Mouse (Mus musculus): ENCODE measurements around the gene Zbtb9.

Gene Zbtb9

DNA sequence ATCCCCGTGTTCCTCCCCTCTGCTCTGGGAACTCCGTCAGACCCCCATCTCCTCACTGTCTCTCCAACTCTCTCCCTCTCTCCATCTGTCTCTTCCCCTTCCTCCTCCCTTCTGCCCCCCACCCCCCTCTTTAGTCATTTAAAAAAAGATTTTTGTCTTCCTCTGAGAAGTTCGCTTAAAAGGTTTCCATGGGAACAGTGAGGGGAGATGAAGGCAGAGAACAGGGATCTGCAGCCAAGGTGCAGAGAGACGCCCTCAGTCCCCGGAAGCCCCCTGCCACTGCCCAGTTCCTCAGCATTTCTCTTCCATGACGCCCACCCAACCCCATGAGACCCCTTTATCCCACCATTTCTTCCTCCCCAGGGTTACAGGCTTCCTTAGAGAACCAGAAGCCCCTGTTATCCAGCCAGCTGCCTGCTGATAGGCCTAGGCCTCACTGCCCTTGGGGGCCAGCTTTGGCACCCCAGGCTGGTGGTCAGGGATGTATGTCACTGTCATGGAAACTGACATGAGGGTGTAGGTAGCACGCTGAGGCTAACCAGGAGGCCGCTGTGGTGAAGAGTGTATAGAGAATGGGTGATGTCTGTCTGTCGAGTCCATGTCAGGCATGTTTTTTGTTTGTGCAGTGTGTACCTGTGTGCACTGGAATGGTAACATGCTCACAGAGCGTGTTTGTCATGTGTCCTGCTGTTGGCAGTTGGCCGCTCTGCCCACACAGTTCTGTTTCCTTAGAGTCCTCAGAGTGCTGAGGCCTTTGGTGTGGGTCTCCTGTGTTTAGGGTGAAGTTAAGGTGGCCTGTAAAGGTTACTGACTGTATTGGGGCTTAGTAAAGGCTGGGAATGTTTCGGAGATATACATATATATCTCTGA, 25.5 kb upstream of the Zbtb9 start:
- no peak for DNase-seq (ENCODE audit: low spot score)

DNA sequence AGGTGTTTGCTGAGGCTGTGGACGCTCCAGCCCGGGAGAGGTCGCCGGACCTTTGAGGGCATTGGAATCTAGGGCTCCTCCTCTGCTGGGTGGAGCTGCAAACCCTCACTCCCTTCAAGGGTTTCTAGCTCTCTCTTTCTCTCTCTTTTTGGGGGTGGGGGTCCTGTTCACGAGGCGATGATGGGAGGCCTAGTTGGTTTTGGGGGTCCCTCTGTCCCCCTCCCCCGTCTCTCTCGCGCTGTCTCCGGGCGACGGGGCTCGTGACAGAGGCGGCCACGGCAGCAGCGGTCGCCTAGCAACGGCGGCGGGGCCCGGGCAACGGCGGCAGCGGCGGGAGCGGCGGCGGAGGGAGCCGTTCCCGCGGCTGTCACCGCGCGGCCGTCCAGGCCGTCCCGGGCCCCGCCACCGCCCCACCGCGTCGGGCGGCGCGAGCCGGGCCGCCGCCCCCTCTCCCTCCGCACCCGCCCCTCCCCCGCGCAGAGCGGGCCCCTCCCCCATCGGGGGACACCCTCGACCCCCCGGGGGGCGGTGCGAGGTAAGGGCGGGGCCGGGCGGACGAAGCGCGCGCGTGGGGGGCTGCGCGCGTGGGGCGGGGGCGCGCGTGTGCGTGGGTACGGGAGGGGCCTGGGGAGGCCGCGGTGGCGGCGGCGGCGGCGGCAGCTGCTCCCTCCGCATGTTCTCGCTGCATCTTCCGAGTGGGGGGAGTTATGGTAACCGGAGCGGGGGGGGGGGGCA, 24.5 kb upstream of the Zbtb9 start:
- DNase-seq (ENCODE audit: low spot score), result no peak

DNA sequence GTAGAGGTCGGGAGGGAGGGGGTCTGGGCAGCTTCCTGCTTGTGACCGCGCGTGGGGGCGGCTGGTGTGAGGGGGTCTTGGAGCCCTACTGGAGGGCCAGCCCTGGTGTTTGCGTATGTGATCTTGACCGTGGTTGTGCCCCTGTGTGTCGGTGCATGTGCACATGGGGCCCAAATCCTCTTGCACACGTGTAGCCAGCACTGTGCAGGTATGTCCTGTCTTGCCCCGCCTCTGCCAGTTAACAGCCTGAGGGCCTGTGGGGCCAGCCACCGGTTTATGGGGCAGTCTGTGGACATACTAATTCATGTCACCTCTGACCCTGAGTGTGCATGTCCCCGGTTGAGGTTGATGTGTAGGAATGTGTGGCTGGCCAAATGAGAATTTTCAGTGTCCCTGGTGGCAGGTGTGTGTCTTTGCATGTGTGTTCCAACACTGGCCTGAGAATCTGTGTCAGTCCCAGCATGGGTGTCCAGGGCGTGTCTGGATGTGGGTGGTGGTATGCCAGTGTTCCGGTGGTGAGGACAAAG, 23.9 kb upstream of the Zbtb9 start:
- no peak for DNase-seq (ENCODE audit: low spot score)

DNA sequence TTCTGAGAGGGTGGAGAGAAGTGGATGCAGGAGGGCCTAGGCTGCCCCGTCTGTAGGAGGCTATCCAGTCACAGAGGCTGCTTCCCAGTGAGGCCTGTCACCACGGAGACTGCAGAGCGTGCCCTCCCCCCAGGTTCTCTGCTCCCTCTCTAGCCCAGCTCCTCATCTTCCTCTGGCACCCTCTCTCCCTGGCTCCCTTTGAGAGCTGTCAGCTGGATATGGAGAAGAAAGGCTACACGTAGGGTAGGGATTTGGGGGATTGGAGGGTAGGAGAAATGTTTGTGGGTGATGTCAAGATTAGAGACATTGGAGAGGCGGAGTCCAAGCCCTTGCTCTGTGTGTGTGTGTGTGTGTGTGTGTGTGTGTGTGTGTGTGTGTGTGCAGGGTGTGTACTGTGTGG, 23.1 kb upstream of the Zbtb9 start:
- no peak for DNase-seq (ENCODE audit: low spot score)

DNA sequence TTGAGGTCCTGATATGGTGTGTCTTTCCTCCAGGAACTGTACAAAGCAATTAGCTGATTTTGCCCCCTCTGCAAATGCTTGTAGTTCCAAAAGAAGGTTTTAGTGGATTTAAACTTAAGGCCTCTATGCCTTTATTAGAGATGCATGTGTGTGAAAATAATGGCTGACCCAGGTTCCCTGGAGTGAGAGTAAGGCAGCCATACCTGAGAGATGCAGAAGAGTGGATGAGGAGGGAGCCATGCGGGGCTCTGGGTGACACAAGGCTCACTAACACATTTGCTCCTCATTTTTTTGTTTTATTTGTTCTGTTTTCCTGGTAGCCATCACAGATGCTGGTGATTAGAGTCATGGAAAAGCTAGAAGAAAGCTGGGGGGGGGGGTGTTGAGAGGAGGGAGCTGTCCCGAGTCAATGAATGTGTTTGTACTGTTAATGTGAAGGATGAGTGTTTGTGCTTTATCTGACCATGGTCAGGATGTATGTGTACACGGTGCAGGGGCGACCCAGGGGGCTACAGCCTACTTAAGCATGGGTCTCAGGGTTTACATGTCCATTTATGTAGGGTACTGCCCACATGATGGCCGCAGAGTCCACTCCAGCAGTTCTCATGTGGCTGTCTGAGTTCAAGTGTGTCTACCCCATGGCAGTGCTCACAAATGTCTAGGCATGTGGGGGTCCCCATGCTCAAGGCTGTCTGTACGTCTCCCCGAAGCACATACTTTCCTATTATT, 22.2 kb upstream of the Zbtb9 start:
- no peak for DNase-seq (ENCODE audit: low spot score)

DNA sequence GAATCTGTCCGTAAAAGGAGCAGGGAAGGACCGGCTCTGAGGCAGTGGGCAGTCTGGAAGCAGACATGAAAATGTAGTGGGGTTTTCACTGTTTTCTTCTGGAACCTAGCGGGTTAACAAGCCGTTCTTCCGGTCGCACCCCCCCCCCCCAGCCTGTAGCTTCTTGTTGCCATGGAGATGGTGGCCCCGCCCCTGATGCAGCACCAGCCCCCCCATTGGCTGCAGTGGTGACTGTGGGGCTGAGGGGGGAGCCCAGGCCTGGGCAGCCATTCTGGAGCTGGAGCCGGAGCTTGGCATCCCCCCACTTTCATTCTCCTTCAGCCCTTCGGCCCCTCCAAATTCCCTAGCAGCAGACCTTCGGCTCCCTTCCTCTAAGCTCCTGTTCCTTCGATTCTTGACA, 21.6 kb upstream of the Zbtb9 start:
- no peak for DNase-seq (ENCODE audit: low spot score)

DNA sequence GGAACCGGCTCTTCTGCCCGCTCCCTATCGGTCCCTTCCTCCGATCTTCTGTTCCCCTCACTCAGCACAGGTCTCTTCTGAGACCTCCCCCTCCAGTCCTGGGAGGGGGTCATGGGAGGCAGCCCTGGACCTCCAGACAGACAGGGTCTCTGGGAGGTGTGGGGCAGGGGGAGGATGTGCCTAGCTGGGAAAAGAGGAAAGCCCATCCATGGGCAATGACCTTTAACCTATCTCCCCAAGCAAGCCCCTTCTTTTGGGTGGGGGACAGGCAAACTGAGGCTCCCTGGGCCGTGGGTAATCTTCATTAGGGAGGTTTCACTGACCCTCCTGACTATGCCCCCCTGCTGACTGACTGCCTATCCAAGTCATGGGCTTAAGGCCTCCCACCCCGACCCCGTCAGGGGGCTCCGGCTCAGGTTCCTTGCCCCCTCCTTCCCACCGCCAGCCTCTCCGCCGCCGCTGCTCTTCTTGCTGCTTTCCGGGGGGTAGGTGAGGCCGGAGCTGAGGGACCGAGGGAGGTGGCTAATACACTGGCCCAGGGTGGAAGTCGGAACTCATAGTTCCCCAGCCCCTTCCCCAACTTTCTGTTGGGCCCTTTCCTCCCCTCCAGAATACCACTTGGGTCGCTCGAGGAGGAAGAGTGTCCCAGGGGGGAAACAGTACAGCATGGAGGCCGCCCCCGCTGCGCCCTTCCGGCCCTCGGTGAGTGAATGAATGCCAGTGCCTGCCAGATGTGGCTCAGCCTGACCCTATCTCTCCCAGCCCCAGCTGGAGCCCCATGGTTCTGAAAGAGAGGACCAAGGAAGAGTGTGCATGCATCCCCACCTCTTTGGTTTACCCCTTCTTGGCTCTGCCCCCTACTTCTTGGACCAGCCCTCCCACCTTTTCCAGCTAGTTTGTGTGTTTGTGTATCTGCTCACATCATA, 20.8 kb upstream of the Zbtb9 start:
- DNase-seq (ENCODE audit: low spot score), result no peak

DNA sequence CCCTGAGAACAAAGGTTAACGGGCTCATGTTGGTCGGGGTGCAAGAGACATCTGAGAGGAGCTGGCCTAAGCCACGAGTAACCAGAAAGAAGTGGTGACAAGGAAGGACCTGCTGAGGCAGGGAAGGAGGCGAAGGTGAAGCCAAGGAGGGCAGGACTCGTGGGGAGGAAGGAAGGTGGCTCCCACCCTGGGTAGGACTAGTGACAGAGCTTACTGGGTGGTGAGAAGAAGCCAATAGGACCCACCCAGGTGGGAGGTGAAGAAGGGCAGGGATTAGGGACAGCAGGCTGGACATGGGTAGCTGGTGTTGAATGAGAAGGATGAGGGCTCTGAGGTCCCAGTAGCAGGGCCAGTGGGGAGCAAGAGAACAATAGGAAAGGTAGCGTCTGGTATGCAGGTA, 19.8 kb upstream of the Zbtb9 start:
- no peak for DNase-seq (ENCODE audit: low spot score)

DNA sequence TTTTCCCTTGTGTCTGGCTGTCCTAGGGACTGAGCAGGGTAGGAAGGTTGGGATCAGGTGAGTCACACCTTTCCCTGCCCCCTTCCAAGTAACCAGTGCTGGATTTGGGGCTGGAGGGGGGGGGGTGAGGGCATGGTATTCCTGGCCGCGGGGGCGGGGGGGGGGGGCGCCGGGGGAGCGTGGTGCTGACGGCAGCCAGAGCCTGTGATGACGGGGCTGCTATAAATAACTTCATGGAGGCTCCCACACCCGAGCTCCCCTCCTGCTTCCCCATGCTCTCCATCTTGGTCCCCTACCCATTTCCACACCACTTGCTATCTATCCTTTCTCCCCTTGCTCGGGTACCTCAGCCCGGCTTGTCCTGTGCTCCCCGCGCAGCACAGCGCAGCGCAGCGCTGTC, 19.2 kb upstream of the Zbtb9 start:
- DNase-seq (ENCODE audit: low spot score), result no peak

DNA sequence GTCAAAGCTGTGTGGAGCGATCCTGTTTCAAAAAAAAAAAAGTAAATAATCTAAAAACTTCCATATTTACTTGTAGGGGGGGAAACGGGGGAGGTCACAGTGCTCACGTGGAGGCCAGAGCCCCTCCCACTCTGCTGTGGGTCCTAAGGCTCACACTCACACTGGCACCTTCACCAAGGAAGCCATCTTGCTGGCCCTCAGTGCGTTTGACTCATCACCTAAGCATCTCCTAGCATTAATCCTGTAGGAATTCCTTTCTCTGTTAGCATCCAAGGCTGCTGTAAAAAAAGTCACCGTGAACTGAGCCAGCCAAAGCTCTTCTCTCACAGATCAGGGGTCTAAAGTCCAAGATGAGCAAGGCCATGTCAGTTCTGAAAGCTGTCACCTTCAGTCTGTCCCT, 16.7 kb upstream of the Zbtb9 start:
- no peak for DNase-seq (ENCODE audit: low spot score)

DNA sequence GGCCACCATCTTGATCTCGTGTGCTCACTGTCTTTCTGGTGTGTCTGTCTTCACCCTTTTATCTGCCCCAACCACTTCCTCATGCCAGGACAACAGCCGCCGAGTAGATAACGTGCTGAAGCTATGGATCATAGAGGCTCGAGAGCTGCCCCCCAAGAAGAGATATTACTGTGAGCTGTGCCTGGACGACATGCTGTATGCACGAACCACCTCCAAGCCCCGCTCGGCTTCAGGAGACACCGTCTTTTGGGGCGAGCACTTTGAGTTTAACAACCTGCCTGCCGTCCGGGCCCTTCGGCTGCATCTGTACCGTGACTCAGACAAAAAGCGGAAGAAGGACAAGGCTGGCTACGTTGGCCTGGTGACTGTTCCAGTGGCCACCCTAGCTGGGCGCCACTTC, 16.1 kb upstream of the Zbtb9 start:
- no peak for DNase-seq (ENCODE audit: low spot score)

DNA sequence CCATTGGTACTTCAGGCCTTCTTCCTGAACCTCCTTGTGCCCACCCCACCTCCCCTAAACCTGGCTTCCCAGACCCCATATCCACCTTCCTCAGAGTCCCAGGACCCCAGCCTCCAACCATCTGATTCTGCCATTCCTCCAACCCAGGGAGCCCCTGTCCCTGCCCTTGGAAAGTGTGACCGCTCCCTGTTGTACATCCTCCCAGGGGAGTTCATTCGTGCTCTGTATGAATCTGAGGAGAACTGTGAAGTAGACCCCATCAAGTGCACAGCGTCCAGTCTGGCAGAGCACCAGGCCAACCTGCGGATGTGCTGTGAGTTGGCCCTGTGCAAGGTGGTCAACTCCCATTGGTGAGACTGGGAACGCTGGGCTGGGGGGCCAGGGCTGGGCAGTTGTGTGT, 15.1 kb upstream of the Zbtb9 start:
- DNase-seq (ENCODE audit: low spot score), result no peak

DNA sequence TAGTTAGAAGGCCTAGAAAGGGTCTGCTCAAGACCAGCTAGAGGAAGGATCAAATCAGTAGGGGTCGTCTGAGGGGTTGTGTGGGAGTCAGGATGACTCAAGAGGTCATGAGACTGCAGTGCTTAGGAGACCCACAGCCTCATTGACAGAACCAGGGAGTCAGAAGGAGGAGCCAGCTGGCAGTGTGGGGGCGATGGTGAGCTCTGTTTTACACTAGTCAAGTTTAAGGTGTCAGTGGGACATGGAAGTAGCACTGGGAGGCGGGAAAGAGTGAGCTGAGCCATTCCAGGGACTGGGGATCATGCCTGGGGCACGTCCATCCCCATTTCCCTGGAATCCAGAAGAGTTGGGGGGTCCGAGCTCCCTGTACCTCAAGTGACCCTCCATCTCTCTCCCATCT, 14.1 kb upstream of the Zbtb9 start:
- DNase-seq (ENCODE audit: low spot score), result no peak

DNA sequence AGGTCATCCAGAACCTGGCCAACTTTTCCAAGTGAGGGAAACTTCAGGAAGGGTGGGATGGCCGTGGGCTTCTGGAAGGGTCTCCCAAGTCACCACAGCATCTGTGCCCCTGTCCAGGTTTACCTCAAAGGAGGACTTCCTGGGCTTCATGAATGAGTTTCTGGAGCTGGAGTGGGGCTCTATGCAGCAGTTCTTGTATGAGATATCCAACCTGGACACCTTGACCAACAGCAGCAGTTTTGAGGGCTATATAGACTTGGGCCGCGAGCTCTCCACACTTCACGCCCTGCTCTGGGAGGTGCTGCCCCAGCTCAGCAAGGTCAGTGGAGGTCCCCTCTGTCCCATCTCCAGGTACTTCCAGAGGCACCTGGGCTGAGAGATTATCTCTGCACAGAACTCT, 13.2 kb upstream of the Zbtb9 start:
- DNase-seq (ENCODE audit: low spot score), result no peak

DNA sequence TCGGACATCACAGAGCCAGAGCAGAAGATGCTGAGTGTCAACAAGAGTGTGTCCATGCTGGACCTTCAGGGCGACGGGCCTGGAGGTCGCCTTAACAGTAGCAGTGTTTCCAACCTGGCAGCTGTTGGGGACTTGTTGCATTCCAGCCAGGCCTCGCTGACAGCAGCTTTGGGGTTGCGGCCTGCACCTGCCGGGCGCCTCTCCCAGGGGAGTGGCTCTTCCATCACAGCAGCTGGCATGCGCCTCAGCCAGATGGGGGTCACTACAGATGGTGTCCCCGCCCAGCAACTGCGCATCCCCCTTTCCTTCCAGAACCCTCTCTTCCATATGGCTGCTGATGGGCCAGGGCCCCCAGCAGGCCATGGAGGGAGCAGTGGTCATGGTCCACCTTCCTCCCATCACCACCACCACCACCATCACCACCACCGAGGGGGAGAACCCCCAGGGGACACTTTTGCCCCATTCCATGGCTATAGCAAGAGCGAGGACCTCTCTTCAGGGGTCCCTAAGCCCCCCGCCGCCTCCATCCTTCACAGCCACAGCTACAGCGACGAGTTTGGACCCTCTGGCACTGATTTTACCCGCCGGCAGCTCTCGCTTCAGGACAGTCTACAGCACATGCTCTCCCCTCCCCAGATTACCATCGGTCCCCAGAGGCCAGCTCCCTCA, 11.3 kb upstream of the Zbtb9 start:
- DNase-seq (ENCODE audit: low spot score), result no peak

DNA sequence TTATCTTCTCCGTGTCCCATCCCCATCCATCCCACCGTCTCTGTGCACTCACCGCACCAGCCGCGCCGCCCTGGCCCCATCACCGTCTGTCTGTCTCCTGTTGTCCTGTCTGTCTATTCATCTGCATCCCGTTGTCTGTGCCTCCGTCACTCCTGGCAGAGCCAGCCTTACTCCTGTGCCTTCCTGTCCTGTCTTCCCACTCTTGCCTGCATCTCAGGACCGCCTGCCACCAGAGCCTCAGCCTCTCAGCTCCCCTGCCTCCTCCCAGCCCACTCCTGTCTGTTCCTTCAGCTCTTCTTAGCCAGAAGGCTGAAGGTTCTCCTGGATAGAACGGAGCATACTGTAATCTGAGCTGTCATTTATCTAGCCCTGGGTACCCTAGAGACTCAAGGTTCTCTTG, 6.0 kb upstream of the Zbtb9 start:
- DNase-seq (ENCODE audit: low spot score), result no peak

DNA sequence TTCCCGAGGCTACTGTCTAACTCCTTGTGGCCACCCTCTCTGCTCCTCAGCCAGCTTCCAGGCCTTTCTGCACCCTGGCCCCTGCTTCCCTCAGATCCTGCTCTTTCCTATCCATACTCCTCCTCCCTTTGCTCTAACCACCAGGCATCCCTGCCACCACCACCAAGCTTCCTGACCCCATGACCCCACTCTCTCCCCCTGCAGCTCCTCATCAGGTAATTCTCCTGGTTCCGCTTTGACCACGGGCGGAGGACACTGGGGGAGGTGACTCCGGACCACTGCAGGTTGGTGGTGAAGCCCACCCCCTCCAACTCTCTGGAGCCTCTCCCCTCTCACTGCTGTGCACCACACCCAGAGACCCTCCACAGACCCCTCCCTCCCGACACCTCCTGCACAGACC, 5.5 kb upstream of the Zbtb9 start:
- DNase-seq (ENCODE audit: low spot score), result no peak

DNA sequence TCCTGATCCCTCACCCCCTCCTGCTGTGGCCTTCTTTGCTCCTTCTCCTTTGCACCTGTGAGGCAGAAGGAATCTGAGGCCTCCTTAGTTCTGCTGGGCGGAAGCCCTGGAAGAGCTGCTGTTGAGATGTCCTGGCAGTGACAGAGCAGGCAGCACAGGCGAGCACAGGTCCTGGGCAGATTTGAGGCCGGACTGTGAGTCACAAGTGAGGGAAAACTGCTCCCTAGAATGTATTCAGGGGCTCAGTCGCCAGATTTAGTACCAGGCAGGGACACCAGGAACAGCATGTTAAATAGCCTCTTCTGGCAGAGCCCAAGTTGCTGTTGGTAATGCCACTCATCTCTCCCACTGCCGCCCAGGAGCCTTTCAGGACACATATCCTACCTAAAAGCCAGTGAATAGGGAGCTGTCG, 4.8 kb upstream of the Zbtb9 start:
- DNase-seq (ENCODE audit: low spot score), result no peak

DNA sequence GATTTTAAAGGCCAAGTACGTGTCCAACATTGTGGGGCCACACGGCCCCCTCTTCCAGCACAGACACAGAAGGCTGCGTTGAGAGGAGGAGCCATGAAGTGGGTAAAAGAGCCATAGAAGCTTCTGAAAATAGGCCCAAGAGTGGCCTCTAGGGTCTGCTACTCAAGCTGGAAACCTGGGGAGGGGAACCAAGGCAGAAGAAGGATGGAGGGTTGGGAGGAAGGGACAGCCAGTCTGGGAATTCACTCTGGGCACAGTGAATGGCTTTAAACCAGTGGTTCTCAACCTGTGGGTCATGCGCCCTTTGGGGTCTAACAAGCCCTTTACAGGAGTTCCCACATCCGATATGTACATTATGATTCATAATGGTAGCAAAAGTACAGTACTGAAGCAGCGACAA, 3.7 kb upstream of the Zbtb9 start:
- no peak for DNase-seq (ENCODE audit: low spot score)

DNA sequence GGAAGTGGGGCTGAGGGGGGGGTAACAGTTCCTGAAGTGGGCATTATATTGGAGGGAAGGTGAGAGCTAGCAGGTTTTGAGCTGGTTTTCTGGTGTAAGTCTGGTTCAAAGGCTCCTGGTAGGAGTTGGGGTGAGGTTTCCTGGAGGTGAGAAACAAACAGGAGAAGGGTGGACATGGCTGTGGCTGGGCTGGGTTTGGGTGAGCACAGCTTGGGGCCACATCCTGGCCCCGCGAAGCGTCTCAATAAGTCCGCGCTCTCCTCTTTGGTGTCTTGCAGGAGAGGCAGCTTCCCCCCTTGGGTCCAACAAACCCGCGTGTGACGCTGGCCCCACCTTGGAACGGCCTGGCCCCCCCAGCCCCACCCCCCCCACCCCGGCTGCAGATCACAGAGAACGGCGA, 2.7 kb upstream of the Zbtb9 start:
- DNase-seq (ENCODE audit: low spot score), result no peak

DNA sequence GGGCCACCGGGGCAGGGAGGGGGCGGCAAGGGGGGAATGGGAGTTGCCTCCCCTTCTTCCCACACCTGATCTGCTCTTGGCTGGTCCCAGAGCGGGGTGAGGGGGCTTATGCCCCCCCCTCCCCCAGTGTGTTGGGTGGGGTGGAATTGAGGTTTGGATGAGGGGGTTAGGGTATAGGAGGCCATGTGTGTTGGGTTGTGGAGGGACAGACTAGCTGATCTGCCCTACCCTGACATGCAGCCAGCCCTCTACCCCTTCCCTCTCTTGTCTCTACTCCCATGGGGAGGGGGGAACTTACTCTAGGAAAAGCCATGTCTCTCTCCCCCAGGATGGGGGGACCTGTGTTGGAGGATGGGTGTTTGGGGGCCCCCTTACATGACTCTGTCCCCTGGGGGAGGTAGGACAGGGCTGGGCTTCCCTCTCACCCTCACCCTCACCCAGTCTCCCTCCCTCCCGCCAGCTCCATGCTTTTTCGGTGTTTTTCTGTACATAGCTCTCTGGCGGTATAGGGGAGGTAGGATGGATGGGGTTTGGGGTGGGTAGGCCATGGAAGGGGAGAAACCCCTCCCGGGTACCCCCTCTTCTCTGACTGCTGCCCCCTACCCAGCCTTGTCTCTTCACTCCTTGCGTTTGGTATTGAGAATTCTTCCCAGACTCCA, 1.6 kb upstream of the Zbtb9 start:
- no peak for DNase-seq (ENCODE audit: low spot score)

Data from ovary, postnatal 10 days (tissue).